Mouse (Mus musculus): ENCODE data around the gene Ugt8a. TPM values are rescaled to one million over a fixed set of nuclear protein-coding genes. Genes with fewer than 3 reads are reported as not detected.

The Ugt8a gene
- total RNA-seq (2021) = not detected
- polyA plus RNA-seq (2012; rRNA removed) = 0.08 TPM in 1 of 2 replicates, not detected in the other
- long read RNA-seq = 0 reads

GRCm38 (mm10) chr3:125938092-125938755 lies at the start of gene Ugt8a:
Gene Ugt8a, minus strand, starts transcription at chr3:125938619.
- no peak for DNase-seq
- TF ChIP-seq CTCF (IDR thresholded peaks at IDR 0.05) (no peak), EP300 (IDR thresholded peaks at IDR 0.05; ENCODE audit: insufficient read depth, low read depth, low read length) (no peak), POLR2A (IDR thresholded peaks at IDR 0.05; ENCODE audit: insufficient read depth, low read depth, low read length) (no peak)
- Histone ChIP-seq H3K27me3 (ENCODE audit: control insufficient read depth, insufficient read depth, low read length) (peaks cover 8% of the 10 kb centered on the region; the same call in 1 of the 2 replicates), H3K4me1 (ENCODE audit: control insufficient read depth, insufficient read depth, low read length) (no peaks in the 10 kb centered on the region; the same call in 1 of the 2 replicates), H3K4me3 (no peak within 1 kb of the TSS), H3K79me2 (replicated peaks; ENCODE audit: control insufficient read depth, insufficient read depth, low read length) (no peaks in the 10 kb centered on the region), H3K36me3 (ENCODE audit: control insufficient read depth, insufficient read depth, low read length) (no peaks in the 10 kb centered on the region), H3K27ac (no peak within 1 kb of the TSS), H3K9ac (ENCODE audit: low read depth, low read length) (no peak within 1 kb of the TSS)
- WGBS = under 1% methylated on average over 66 of the region's 85 CpGs
- intact Hi-C loops (cut with DNase I) = no loop called here

GRCm38 (mm10) chr3:125986639-125987038 lies 48.2 kb upstream of the Ugt8a start:
- no peaks in the 10 kb centered on the region for H3K79me2 ChIP-seq (replicated peaks; ENCODE audit: control insufficient read depth, insufficient read depth, low read length)
- TF ChIP-seq EP300 (IDR thresholded peaks at IDR 0.05; ENCODE audit: insufficient read depth, low read depth, low read length) = no peak
- no peak for TF ChIP-seq CTCF (IDR thresholded peaks at IDR 0.05)
- TF ChIP-seq POLR2A (IDR thresholded peaks at IDR 0.05; ENCODE audit: insufficient read depth, low read depth, low read length) = no peak
- no peak for DNase-seq
- no peak overlapping the region for H3K4me3 ChIP-seq
- no peaks in the 10 kb centered on the region for H3K4me1 ChIP-seq (ENCODE audit: control insufficient read depth, insufficient read depth, low read length)
- no peak overlapping the region for H3K27ac ChIP-seq
- no peaks in the 10 kb centered on the region for H3K27me3 ChIP-seq (ENCODE audit: control insufficient read depth, insufficient read depth, low read length)
- intact Hi-C loops (cut with DNase I) = no loop called here
- no peaks in the 10 kb centered on the region for H3K36me3 ChIP-seq (ENCODE audit: control insufficient read depth, insufficient read depth, low read length)
- no peak overlapping the region for H3K9ac ChIP-seq (ENCODE audit: low read depth, low read length)

GRCm38 (mm10) chr3:125983707-125984420 lies 45.4 kb upstream of the Ugt8a start:
- Histone ChIP-seq H3K4me3 (no peak overlapping the region), H3K27ac (no peak overlapping the region), H3K4me1 (ENCODE audit: control insufficient read depth, insufficient read depth, low read length) (no peaks in the 10 kb centered on the region), H3K79me2 (replicated peaks; ENCODE audit: control insufficient read depth, insufficient read depth, low read length) (no peaks in the 10 kb centered on the region), H3K36me3 (ENCODE audit: control insufficient read depth, insufficient read depth, low read length) (no peaks in the 10 kb centered on the region), H3K9ac (ENCODE audit: low read depth, low read length) (no peak overlapping the region), H3K27me3 (ENCODE audit: control insufficient read depth, insufficient read depth, low read length) (no peaks in the 10 kb centered on the region)
- WGBS = 82% methylated on average over 2 of the region's 2 CpGs
- no peak for TF ChIP-seq EP300 (IDR thresholded peaks at IDR 0.05; ENCODE audit: insufficient read depth, low read depth, low read length)
- TF ChIP-seq POLR2A (IDR thresholded peaks at IDR 0.05; ENCODE audit: insufficient read depth, low read depth, low read length) = no peak
- no peak for TF ChIP-seq CTCF (IDR thresholded peaks at IDR 0.05)
- DNase-seq = no peak
- intact Hi-C loops (cut with DNase I) = no loop called here

GRCm38 (mm10) chr3:125979475-125979874 lies 41.1 kb upstream of the Ugt8a start:
- intact Hi-C loops (cut with DNase I) = no loop called here
- H3K79me2 ChIP-seq (replicated peaks; ENCODE audit: control insufficient read depth, insufficient read depth, low read length) = no peaks in the 10 kb centered on the region
- TF ChIP-seq POLR2A (IDR thresholded peaks at IDR 0.05; ENCODE audit: insufficient read depth, low read depth, low read length) (no peak), EP300 (IDR thresholded peaks at IDR 0.05; ENCODE audit: insufficient read depth, low read depth, low read length) (no peak), CTCF (IDR thresholded peaks at IDR 0.05) (no peak)
- no peak overlapping the region for H3K27ac ChIP-seq
- H3K9ac ChIP-seq (ENCODE audit: low read depth, low read length) = no peak overlapping the region
- H3K36me3 ChIP-seq (ENCODE audit: control insufficient read depth, insufficient read depth, low read length) = no peaks in the 10 kb centered on the region
- 35% methylated on average over 3 of the region's 3 CpGs for WGBS
- H3K27me3 ChIP-seq (ENCODE audit: control insufficient read depth, insufficient read depth, low read length) = no peaks in the 10 kb centered on the region
- no peak for DNase-seq
- no peak overlapping the region for H3K4me3 ChIP-seq
- no peaks in the 10 kb centered on the region for H3K4me1 ChIP-seq (ENCODE audit: control insufficient read depth, insufficient read depth, low read length)

- no peak for DNase-seq
- Histone ChIP-seq H3K36me3 (ENCODE audit: control insufficient read depth, insufficient read depth, low read length) (no peaks in the 10 kb centered on the region), H3K79me2 (replicated peaks; ENCODE audit: control insufficient read depth, insufficient read depth, low read length) (no peaks in the 10 kb centered on the region), H3K4me3 (no peak overlapping the region), H3K4me1 (ENCODE audit: control insufficient read depth, insufficient read depth, low read length) (no peaks in the 10 kb centered on the region), H3K27ac (no peak overlapping the region), H3K27me3 (ENCODE audit: control insufficient read depth, insufficient read depth, low read length) (no peaks in the 10 kb centered on the region), H3K9ac (ENCODE audit: low read depth, low read length) (no peak overlapping the region)
- 25% methylated on average over 4 of the region's 4 CpGs for WGBS
- intact Hi-C loops (cut with DNase I) = no loop called here
- TF ChIP-seq POLR2A (IDR thresholded peaks at IDR 0.05; ENCODE audit: insufficient read depth, low read depth, low read length) (no peak), EP300 (IDR thresholded peaks at IDR 0.05; ENCODE audit: insufficient read depth, low read depth, low read length) (no peak), CTCF (IDR thresholded peaks at IDR 0.05) (no peak)
Measured at GRCm38 (mm10) chr3:125975899-125976298, 37.5 kb upstream of the Ugt8a start.

GRCm38 (mm10) chr3:125969458-125969857 lies 31.0 kb upstream of the Ugt8a start:
- DNase-seq = no peak
- H3K4me3 ChIP-seq = no peak overlapping the region
- no peaks in the 10 kb centered on the region for H3K79me2 ChIP-seq (replicated peaks; ENCODE audit: control insufficient read depth, insufficient read depth, low read length)
- no peak overlapping the region for H3K9ac ChIP-seq (ENCODE audit: low read depth, low read length)
- 79% methylated on average over 4 of the region's 4 CpGs for WGBS
- no peak for TF ChIP-seq CTCF (IDR thresholded peaks at IDR 0.05)
- no peak for TF ChIP-seq POLR2A (IDR thresholded peaks at IDR 0.05; ENCODE audit: insufficient read depth, low read depth, low read length)
- no peak for TF ChIP-seq EP300 (IDR thresholded peaks at IDR 0.05; ENCODE audit: insufficient read depth, low read depth, low read length)
- no peaks in the 10 kb centered on the region for H3K36me3 ChIP-seq (ENCODE audit: control insufficient read depth, insufficient read depth, low read length)
- H3K27ac ChIP-seq = no peak overlapping the region
- intact Hi-C loops (cut with DNase I) = no loop called here
- no peaks in the 10 kb centered on the region for H3K4me1 ChIP-seq (ENCODE audit: control insufficient read depth, insufficient read depth, low read length)
- H3K27me3 ChIP-seq (ENCODE audit: control insufficient read depth, insufficient read depth, low read length) = no peaks in the 10 kb centered on the region

Measured in heart, adult 2 months (tissue).